Mouse (Mus musculus): Measurements from ENCODE around the gene Cd9. TPM values are rescaled to one million over a fixed set of nuclear protein-coding genes. Genes with fewer than 3 reads are reported as not detected.

Gene Cd9
- polyA plus RNA-seq, 1 experiment from 2014 or later: 93.3 TPM

DNA sequence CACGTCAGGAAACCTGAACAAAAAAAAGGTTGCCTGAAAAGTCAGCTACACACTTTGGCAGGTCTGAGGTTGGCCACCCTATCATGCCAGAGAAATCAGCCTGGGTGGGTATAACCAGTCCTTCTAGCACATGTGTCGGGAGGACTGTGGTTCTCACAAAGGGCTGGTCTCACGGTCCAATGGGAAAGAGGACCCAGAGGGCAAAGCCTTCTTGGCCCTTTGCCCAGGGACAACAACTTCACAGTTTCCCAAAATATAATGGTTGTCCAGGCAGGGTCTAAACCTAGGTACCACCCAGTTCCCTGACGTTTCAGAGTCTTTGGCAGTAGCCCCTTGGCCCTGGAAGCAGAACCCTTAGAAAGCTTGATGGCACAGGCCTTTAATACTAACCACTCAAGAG is 25.4 kb downstream of the Cd9 start:
- no peak for ATAC-seq
- Histone ChIP-seq H3K36me3 (no peaks in the 10 kb centered on the region), H3K9me3 (replicated peaks) (no peaks in the 10 kb centered on the region), H3K4me1 (peaks cover 49% of the 10 kb centered on the region), H3K4me3 (no peak overlapping the region), H3K4me2 (no peak overlapping the region), H3K27ac (no peak overlapping the region), H3K9ac (no peak overlapping the region), H3K27me3 (replicated peaks) (no peaks in the 10 kb centered on the region)
- WGBS (ENCODE audit: insufficient replicate concordance): 86% methylated on average over 4 of the region's 4 CpGs

DNA sequence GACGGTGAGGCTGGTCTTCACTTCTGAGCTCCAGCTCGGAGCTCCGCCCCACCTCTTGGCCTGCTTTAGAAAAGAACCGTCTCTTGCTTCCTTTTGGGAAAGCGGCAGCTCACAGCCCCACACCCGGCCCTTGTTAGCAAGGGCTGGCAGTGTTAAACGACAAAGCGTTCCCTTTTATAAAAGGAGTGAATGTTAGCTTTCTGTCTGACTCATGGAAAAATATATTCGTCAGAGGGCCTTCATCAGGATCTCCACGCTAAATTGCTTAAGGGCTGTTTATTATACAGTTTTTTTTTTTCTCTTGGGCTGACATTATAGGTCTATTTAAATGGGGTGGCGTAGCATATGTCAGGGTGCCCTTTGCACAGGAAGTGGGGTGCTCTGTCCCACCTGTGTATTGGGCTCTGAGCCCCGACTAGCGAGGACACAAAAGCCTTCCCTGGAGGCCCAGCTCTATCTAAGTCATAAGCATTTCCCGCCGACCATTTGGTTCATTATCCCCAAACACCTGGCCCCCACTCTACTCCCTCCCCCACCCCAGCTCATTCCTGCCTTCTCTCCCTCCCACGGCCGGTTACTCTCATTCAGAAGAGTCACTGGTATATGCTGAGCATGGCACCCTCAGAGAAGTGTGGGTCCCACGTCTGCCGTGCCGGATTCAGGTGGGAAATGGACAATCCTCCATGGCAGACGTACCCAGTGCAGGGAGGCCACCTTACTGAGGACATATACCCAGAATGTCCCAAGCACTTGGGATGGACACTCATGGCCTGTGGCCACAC is 26.2 kb downstream of the Cd9 start:
- no peaks in the 10 kb centered on the region for H3K9me3 ChIP-seq (replicated peaks)
- H3K27ac ChIP-seq: no peak overlapping the region
- no peak overlapping the region for H3K4me2 ChIP-seq
- no peak overlapping the region for H3K9ac ChIP-seq
- peaks cover 40% of the 10 kb centered on the region for H3K4me1 ChIP-seq
- WGBS (ENCODE audit: insufficient replicate concordance): 55% methylated on average over 21 of the region's 21 CpGs
- no peak for ATAC-seq
- no peak overlapping the region for H3K4me3 ChIP-seq
- peaks cover 3% of the 10 kb centered on the region; the same call in 1 of the 2 replicates for H3K36me3 ChIP-seq
- H3K27me3 ChIP-seq (replicated peaks): no peaks in the 10 kb centered on the region

DNA sequence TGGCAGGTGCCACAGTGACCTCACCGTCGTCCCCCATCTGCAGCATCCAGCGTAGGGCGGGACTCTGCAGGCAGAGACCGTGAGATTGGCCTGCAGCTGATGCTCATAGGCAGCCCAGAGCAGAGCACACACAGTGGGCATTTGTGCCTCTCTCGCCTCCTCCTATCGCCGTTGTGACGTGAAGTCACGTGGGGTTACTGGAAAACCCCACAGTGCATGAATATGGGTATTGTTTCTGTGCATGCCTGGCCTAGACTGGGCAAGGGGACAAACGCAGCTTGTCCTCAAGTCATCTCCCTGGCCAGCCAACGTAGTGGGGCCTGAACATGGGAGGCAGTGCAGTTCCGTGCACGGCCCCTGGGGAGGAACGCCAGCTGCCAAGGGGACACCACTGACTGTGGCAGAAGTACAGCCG is 27.3 kb downstream of the Cd9 start:
- H3K36me3 ChIP-seq: peaks cover 7% of the 10 kb centered on the region; the same call in 1 of the 2 replicates
- no peak overlapping the region for H3K4me3 ChIP-seq
- H3K27ac ChIP-seq: no peak overlapping the region
- H3K4me1 ChIP-seq: peaks cover 30% of the 10 kb centered on the region
- H3K27me3 ChIP-seq (replicated peaks): no peaks in the 10 kb centered on the region
- 78% methylated on average over 16 of the region's 16 CpGs for WGBS (ENCODE audit: insufficient replicate concordance)
- H3K9ac ChIP-seq: no peak overlapping the region
- ATAC-seq: peak; percentile 18; the same call in 1 of the 2 replicates
- H3K4me2 ChIP-seq: no peak overlapping the region
- no peaks in the 10 kb centered on the region for H3K9me3 ChIP-seq (replicated peaks)

DNA sequence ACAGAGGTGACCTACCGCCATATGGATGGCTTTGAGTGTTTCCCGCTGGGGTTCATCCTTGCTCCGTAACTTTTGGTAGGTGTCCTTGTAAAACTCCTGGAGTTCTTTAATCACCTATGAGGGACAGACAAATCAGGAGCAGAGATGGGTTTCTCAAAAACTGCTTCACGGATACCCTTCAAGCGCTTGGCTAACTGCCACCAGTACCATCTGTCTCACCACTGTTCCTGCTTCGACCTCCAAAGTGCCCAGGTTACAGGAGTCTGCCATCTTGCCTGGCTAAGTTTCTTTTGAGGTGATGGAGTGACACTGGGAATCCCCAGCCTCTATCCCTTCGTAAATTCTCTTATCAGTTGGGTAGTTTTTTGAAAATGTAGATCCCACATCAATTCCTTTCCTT is 32.3 kb downstream of the Cd9 start:
- Histone ChIP-seq H3K27ac (no peak overlapping the region), H3K9me3 (replicated peaks) (no peaks in the 10 kb centered on the region), H3K9ac (no peak overlapping the region), H3K27me3 (replicated peaks) (no peaks in the 10 kb centered on the region), H3K36me3 (peaks cover 19% of the 10 kb centered on the region; the same call in 1 of the 2 replicates), H3K4me3 (no peak overlapping the region), H3K4me2 (no peak overlapping the region), H3K4me1 (peaks cover 12% of the 10 kb centered on the region)
- no peak for ATAC-seq
- WGBS (ENCODE audit: insufficient replicate concordance): 77% methylated on average over 7 of the region's 7 CpGs

DNA sequence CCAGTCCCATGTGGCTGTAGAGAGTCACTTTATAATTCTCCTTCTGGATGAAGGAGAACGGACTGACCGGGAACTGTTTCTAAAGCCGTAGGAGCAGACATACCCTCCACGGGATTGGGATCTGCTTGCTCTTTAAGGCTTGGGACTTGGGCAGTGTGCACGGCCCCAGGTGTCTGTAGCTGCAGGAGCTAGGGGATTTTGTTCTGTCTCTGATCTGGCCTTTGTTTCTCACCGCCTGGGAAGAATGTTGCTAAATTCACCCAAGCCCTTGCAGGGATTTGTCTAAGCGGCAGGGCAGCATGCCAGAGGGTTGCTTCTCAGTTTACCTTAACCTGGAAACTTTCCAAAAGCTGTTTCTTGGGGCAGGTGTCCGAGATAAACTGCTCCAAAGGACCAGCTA is 32.8 kb downstream of the Cd9 start:
- no peak overlapping the region for H3K4me3 ChIP-seq
- peaks cover 19% of the 10 kb centered on the region; the same call in 1 of the 2 replicates for H3K36me3 ChIP-seq
- no peak overlapping the region for H3K27ac ChIP-seq
- peaks cover 12% of the 10 kb centered on the region for H3K4me1 ChIP-seq
- 77% methylated on average over 8 of the region's 8 CpGs for WGBS (ENCODE audit: insufficient replicate concordance)
- no peak overlapping the region for H3K4me2 ChIP-seq
- H3K9me3 ChIP-seq (replicated peaks): no peaks in the 10 kb centered on the region
- no peak for ATAC-seq
- H3K9ac ChIP-seq: no peak overlapping the region
- H3K27me3 ChIP-seq (replicated peaks): no peaks in the 10 kb centered on the region

DNA sequence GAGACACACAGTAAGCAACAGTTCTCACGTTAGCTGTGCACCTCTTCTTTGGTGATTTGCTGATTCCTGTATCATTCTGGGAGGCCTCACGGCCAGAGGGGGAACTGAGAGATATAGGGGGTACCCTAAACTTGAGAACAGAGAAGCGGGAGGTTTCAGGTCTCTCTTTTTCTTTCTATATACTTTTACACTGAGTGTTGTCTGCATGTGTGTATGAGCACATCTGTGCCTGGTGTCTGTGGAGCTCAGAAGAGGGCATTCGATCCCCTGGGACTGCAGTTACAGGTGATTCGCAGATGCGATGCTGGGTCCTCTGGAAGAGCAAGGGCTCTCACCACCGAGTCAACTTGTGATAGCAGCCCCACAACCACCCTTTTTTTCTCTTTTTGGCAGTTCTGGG is 33.3 kb downstream of the Cd9 start:
- Histone ChIP-seq H3K4me2 (no peak overlapping the region), H3K9me3 (replicated peaks) (no peaks in the 10 kb centered on the region), H3K27ac (no peak overlapping the region), H3K9ac (no peak overlapping the region), H3K4me3 (no peak overlapping the region), H3K4me1 (peaks cover 12% of the 10 kb centered on the region), H3K36me3 (peaks cover 19% of the 10 kb centered on the region; the same call in 1 of the 2 replicates), H3K27me3 (replicated peaks) (no peaks in the 10 kb centered on the region)
- 79% methylated on average over 7 of the region's 7 CpGs for WGBS (ENCODE audit: insufficient replicate concordance)
- no peak for ATAC-seq

DNA sequence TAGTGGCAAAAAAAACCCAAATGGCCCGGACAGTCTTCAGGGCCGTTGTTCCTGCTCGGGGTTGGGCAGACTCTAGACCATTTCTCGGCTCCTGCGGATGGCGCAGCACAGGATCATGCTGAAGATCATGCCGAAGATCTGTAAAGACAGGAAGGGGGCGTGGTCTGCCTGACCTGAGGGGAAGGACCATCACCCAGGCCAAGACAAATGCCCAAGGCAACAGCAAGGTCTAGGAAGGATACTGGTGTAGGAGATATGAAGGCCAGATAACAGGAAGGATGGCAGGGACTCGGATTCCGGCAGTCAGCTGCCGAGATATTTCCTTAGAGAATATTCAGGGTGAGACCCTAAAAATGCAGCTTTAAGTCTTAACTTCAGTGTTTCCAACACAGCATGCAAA is 34.0 kb downstream of the Cd9 start:
- 55% methylated on average over 11 of the region's 11 CpGs for WGBS (ENCODE audit: insufficient replicate concordance)

DNA sequence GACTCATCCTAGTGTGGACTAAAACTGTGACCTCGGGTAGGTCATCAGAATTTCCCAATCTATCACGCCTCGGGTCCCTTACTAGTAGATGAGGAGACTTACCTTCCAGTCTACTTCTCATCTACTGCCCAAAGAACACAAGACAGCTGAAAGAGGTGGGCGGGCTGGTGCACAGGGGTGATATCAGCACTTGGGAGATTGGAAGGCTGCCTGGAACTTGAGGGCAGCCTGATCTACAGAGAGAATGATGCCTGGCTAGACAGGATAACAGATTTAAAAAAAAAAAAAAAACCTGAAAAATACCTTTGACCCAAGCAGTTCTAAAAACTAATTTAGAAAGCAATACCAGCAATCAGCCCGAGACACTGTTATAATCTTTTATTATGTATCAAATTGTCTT is 34.7 kb downstream of the Cd9 start:
- Histone ChIP-seq H3K4me2 (no peak overlapping the region), H3K9ac (no peak overlapping the region), H3K27ac (no peak overlapping the region), H3K4me1 (peaks cover 12% of the 10 kb centered on the region), H3K36me3 (peaks cover 19% of the 10 kb centered on the region; the same call in 1 of the 2 replicates), H3K4me3 (no peak overlapping the region), H3K9me3 (replicated peaks) (no peaks in the 10 kb centered on the region), H3K27me3 (replicated peaks) (no peaks in the 10 kb centered on the region)
- WGBS (ENCODE audit: insufficient replicate concordance): 51% methylated on average over 5 of the region's 5 CpGs
- ATAC-seq: peak; percentile 68; the same call in 1 of the 2 replicates

More for the DNA sequence above, 34.0 kb downstream of the Cd9 start:
- no peaks in the 10 kb centered on the region for H3K9me3 ChIP-seq (replicated peaks)
- H3K4me1 ChIP-seq: peaks cover 12% of the 10 kb centered on the region
- H3K4me3 ChIP-seq: no peak overlapping the region
- no peaks in the 10 kb centered on the region for H3K27me3 ChIP-seq (replicated peaks)
- no peak overlapping the region for H3K4me2 ChIP-seq
- no peak overlapping the region for H3K9ac ChIP-seq
- ATAC-seq: no peak
- H3K36me3 ChIP-seq: peaks cover 19% of the 10 kb centered on the region; the same call in 1 of the 2 replicates
- no peak overlapping the region for H3K27ac ChIP-seq

DNA sequence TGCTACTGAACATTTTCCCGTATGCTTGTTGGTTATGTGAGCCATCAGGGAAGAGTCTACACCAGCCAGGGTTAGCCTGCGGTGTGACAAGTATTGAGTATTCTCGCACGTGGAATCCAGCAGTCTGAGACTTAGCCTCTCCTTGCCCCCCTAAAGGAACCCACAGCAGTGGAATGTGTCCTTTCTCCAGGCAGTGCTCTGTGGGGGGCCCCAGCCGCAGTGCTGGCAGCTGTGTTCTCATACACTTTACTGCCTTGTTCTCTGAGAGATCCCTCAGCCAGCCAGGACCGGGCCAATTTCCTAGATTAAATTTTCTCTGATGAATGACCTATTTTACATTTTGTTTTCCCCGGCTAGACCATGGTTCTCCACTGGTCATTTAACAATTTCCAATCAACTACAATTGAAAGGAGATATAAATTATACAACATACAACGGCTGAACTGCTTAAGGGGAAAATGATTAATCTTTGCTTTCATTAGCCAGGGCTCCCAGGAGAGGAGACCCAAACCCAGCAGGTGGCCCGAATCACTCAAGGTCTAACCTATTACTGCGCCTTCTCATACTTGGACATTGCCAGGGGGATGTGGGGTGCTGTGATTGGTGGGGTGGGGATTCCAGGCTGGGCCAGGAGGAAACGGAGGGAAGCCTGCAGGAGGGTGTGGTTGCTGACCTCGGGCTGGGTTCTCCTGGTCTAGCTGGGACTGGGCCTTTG is 38.6 kb downstream of the Cd9 start:
- H3K9ac ChIP-seq: no peak overlapping the region
- WGBS (ENCODE audit: insufficient replicate concordance): 61% methylated on average over 12 of the region's 12 CpGs
- no peak overlapping the region for H3K27ac ChIP-seq
- no peaks in the 10 kb centered on the region for H3K27me3 ChIP-seq (replicated peaks)
- H3K4me1 ChIP-seq: peaks cover 12% of the 10 kb centered on the region
- no peaks in the 10 kb centered on the region for H3K9me3 ChIP-seq (replicated peaks)
- H3K4me2 ChIP-seq: no peak overlapping the region
- H3K36me3 ChIP-seq: peaks cover 10% of the 10 kb centered on the region; the same call in 1 of the 2 replicates
- H3K4me3 ChIP-seq: no peak overlapping the region
- no peak for ATAC-seq

DNA sequence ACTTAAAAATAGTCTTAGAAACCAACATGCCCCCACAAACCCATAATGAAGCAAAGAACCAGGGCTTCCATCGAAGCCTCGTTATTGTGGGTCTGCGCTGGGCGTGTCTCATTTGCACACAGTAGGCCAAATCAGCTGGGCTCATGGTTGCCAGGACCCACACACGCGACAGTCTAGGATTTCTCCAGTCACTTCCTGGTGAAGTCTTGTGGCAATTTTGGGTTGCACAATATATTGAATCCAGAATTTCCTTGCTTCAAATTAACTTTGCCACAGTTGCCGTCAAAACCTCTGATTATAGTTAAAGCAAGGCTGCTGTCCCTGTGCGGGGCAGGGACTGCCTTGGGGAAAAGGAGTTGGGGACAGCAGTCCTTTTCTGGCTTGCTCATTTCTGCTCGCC is 39.9 kb downstream of the Cd9 start:
- H3K36me3 ChIP-seq: peaks cover 4% of the 10 kb centered on the region; the same call in 1 of the 2 replicates
- H3K4me2 ChIP-seq: no peak overlapping the region
- no peak for ATAC-seq
- no peaks in the 10 kb centered on the region for H3K9me3 ChIP-seq (replicated peaks)
- H3K27ac ChIP-seq: no peak overlapping the region
- no peak overlapping the region for H3K4me3 ChIP-seq
- WGBS (ENCODE audit: insufficient replicate concordance): 77% methylated on average over 9 of the region's 9 CpGs
- no peak overlapping the region for H3K9ac ChIP-seq
- no peaks in the 10 kb centered on the region for H3K27me3 ChIP-seq (replicated peaks)
- peaks cover 4% of the 10 kb centered on the region for H3K4me1 ChIP-seq

DNA sequence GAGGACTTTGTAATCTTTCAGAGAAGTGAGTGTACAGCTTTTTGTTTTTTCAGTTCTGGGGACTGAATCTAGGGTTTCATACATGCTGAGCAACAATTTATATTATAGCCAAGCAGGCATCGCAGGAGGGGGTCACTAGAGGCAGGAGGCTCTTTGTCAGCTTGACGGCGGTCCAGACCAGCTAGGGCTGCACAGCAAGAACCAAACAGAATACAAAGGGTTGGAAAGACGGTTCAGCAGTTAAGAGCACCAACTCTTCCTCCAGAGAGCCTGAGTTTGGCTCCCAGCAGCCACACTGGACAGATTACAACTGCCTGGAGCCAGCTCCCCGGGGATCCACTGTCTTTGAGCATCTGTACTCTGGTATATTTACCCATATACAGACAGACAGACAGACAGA is 40.3 kb downstream of the Cd9 start:
- 71% methylated on average over 5 of the region's 5 CpGs for WGBS (ENCODE audit: insufficient replicate concordance)
- H3K27me3 ChIP-seq (replicated peaks): no peaks in the 10 kb centered on the region
- H3K4me1 ChIP-seq: 0 out of 2 replicates have a peak, but pooled peaks cover under 1% of the 10 kb centered on the region
- no peak overlapping the region for H3K9ac ChIP-seq
- H3K36me3 ChIP-seq: peaks cover 2% of the 10 kb centered on the region; the same call in 1 of the 2 replicates
- no peak overlapping the region for H3K4me3 ChIP-seq
- no peak overlapping the region for H3K27ac ChIP-seq
- no peak overlapping the region for H3K4me2 ChIP-seq
- no peak for ATAC-seq
- no peaks in the 10 kb centered on the region for H3K9me3 ChIP-seq (replicated peaks)

DNA sequence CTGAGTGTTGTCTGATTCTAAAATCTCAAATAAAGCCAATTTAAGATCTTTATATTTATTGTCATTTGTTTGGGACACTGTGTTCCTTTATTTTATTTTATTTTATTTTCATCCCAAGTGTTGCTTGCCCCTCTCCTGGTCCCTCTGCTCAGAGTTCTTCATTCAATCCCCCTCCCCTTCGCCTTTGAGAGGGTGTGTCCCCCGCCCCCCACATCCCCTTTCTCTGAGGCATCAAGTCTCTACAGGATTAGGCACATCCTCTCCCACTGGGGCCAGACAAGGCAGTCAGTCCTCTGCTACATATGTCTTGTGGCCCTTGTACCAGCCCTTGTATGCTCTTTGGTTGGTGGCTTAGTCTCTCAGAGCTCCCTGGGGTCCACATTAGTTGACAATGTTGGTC is 46.9 kb downstream of the Cd9 start:
- no peak overlapping the region for H3K9ac ChIP-seq
- H3K36me3 ChIP-seq: no peaks in the 10 kb centered on the region
- no peak overlapping the region for H3K4me3 ChIP-seq
- no peak overlapping the region for H3K4me2 ChIP-seq
- no peaks in the 10 kb centered on the region; the same call in 1 of the 2 replicates for H3K27me3 ChIP-seq (replicated peaks)
- no peak overlapping the region for H3K27ac ChIP-seq
- H3K9me3 ChIP-seq (replicated peaks): no peaks in the 10 kb centered on the region
- no peak for ATAC-seq
- WGBS (ENCODE audit: insufficient replicate concordance): 37% methylated on average over 2 of the region's 2 CpGs
- H3K4me1 ChIP-seq: no peaks in the 10 kb centered on the region

All from liver, embryonic 12.5 days (tissue).